Mouse (Mus musculus) forebrain, postnatal 0 days (tissue): ENCODE data around the gene Csmd2. TPM values are rescaled to one million over a fixed set of nuclear protein-coding genes. Genes with fewer than 3 reads are reported as not detected.

Experiments used
- ATAC-seq: fragments of 200-750 bp; cut with Nextera tagmentation; 2 replicates; pipeline ENCODE4 v1.8.0; 2017; ENCODE audit warnings: mild to moderate bottlenecking, moderate library complexity
- DNase-seq: peaks from one replicate; pipeline ENCODE4 v3.0.0-alpha.2; 2015
- H3K27ac ChIP-seq: fragments of 300-500 bp; sonication (generic); 2 replicates; pipeline ENCODE4 v1.5.1; 2014; ENCODE audit warnings: low read depth, mild to moderate bottlenecking, antibody characterized with exemption, low read length, moderate library complexity, mixed read lengths
- H3K27me3 ChIP-seq: fragments of 300-500 bp; sonication (generic); 2 replicates; pipeline ENCODE4 v1.6.1; 2014; ENCODE audit warnings: mild to moderate bottlenecking, low read length, mixed read lengths; ENCODE audit not compliant: insufficient read depth
- H3K36me3 ChIP-seq: fragments of 300-500 bp; sonication (generic); 2 replicates; pipeline ENCODE4 v1.6.1; 2014; ENCODE audit warnings: mild to moderate bottlenecking, moderate library complexity; ENCODE audit not compliant: insufficient read depth
- H3K4me1 ChIP-seq: fragments of 300-500 bp; sonication (generic); 2 replicates; pipeline ENCODE4 v1.6.1; 2014; ENCODE audit warnings: antibody characterized with exemption; ENCODE audit not compliant: insufficient read depth
- H3K4me2 ChIP-seq: fragments of 300-500 bp; sonication (generic); 2 replicates; pipeline ENCODE4 v1.6.1; 2014; ENCODE audit warnings: low read depth, mild to moderate bottlenecking, moderate library complexity
- H3K4me3 ChIP-seq: fragments of 300-500 bp; sonication (generic); 2 replicates; pipeline ENCODE4 v1.5.1; 2014; ENCODE audit warnings: low read depth, low read length, mixed read lengths
- H3K9ac ChIP-seq: fragments of 300-500 bp; sonication (generic); 2 replicates; pipeline ENCODE4 v1.6.1; 2014; ENCODE audit warnings: mild to moderate bottlenecking
- H3K9me3 ChIP-seq: fragments of 300-500 bp; sonication (generic); 2 replicates; pipeline ENCODE4 v1.6.1; 2016; ENCODE audit warnings: low read length
- CTCF ChIP-seq: sonication (generic); IDR thresholded peaks from 2 replicates; pipeline ENCODE4 v1.5.1; 2016; ENCODE audit warnings: antibody characterized with exemption, control low read depth, low read depth
- whole genome bisulfite sequencing: fragments of 180-500 bp; shearing (Covaris S2); extraction: QIAGEN DNeasy Blood & Tissue Kit; methylation state at CpG from one replicate; pipeline ENCODE4 v1.1.7; 2014; 5-methylcytosine and 5-hydroxymethylcytosine counted together
- polyA plus RNA-seq: library from polyadenylated mRNA; unstranded; fragments of >200 nt; fragmentation: Nextera tagmentation; extraction: Ambion mirVana; gene quantifications from 2 replicates; pipeline ENCODE4 v1.2.1, GENCODE M21; 2015
- total RNA-seq: library from RNA; depleted of rRNA; stranded (reverse); fragments of >200 nt; gene quantifications from 2 replicates; pipeline ENCODE4 v1.2.3, GENCODE M21; 2014

The Csmd2 gene
- total and polyA plus RNA-seq, 2 experiments from 2014 or later = 5.5 to 35.8 TPM

DNA sequence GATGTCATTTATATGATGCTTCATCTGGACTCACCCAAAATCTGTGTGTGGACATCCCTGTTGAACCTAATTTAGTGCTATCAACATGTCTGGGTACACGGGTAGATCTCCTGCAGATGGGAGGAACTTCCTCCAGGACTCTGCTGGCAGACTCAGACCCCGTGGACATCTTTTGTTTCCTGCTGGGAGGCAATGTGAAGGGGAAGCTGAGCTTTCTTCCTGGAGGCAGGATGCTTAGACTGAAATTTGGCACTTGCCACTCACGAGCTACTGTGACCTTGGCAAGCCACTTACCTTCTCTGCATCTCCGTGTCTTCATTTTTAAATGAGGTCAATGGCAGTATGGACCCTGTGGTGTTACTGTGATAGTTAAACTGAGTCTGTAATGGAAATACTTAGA lies 378.2 kb downstream of the Csmd2 start:
- no peak overlapping the region for H3K4me2 ChIP-seq
- no peaks in the 10 kb centered on the region for H3K4me1 ChIP-seq
- WGBS = 68% methylated on average over 4 of the region's 4 CpGs
- H3K9me3 ChIP-seq = no peaks in the 10 kb centered on the region
- no peaks in the 10 kb centered on the region for H3K27me3 ChIP-seq
- no peak overlapping the region for H3K27ac ChIP-seq
- ATAC-seq (no peak), DNase-seq (no peak)
- peaks cover 20% of the 10 kb centered on the region for H3K36me3 ChIP-seq
- no peak overlapping the region for H3K4me3 ChIP-seq
- no peak for TF ChIP-seq CTCF
- H3K9ac ChIP-seq = no peak overlapping the region

GRCm38 (mm10) chr4:128368088-128368487 lies 380.4 kb downstream of the Csmd2 start:
- Histone ChIP-seq H3K9ac (no peak overlapping the region), H3K4me3 (no peak overlapping the region), H3K4me2 (no peak overlapping the region), H3K27me3 (no peaks in the 10 kb centered on the region), H3K27ac (no peak overlapping the region), H3K36me3 (peaks cover 36% of the 10 kb centered on the region), H3K4me1 (no peaks in the 10 kb centered on the region), H3K9me3 (no peaks in the 10 kb centered on the region)
- no peak for DNase-seq
- ATAC-seq = peak; percentile 62; the same call in 1 of the 2 replicates
- no peak for TF ChIP-seq CTCF
- WGBS = 91% methylated on average over 6 of the region's 6 CpGs

DNA sequence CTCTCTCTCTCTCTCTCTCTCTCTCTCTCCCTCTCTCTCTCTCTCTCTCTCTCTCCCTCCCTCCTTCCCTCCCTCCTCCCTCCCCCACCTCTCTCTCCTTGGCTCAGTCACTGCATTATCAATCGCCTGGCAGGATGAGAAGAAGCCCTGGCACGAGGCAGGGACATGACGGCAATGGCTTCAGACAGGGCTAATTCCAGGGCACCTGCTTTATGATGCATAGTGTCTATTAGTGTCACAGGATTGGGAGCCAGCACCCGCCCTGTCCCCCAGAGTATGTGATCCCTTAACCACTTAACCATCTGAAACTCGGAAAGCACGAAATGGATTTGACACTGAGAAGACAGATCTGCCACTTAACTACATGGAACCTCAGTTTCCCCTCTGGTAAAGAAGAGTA lies 384.1 kb downstream of the Csmd2 start:
- 58% methylated on average over 6 of the region's 6 CpGs for WGBS
- Histone ChIP-seq H3K9ac (no peak overlapping the region), H3K36me3 (peaks cover 37% of the 10 kb centered on the region), H3K27me3 (no peaks in the 10 kb centered on the region), H3K4me3 (no peak overlapping the region), H3K27ac (no peak overlapping the region), H3K4me1 (no peaks in the 10 kb centered on the region), H3K9me3 (no peaks in the 10 kb centered on the region), H3K4me2 (no peak overlapping the region)
- ATAC-seq (no peak), DNase-seq (no peak)
- TF ChIP-seq CTCF = no peak

- TF ChIP-seq CTCF = no peak
- DNase-seq (no peak), ATAC-seq (no peak)
- no peaks in the 10 kb centered on the region for H3K9me3 ChIP-seq
- H3K9ac ChIP-seq = no peak overlapping the region
- peaks cover 40% of the 10 kb centered on the region for H3K36me3 ChIP-seq
- no peaks in the 10 kb centered on the region for H3K27me3 ChIP-seq
- H3K4me2 ChIP-seq = no peak overlapping the region
- 84% methylated on average over 6 of the region's 6 CpGs for WGBS
- no peak overlapping the region for H3K4me3 ChIP-seq
- H3K4me1 ChIP-seq = no peaks in the 10 kb centered on the region
- no peak overlapping the region for H3K27ac ChIP-seq
These were observed 385.5 kb downstream of the Csmd2 start for GRCm38 (mm10) chr4:128373196-128373595.

GRCm38 (mm10) chr4:128374051-128374450 lies 386.4 kb downstream of the Csmd2 start:
- Histone ChIP-seq H3K9ac (no peak overlapping the region), H3K27ac (no peak overlapping the region), H3K36me3 (peaks cover 41% of the 10 kb centered on the region), H3K9me3 (no peaks in the 10 kb centered on the region), H3K4me3 (no peak overlapping the region), H3K4me1 (no peaks in the 10 kb centered on the region), H3K4me2 (no peak overlapping the region), H3K27me3 (no peaks in the 10 kb centered on the region)
- DNase-seq = no peak
- no peak for ATAC-seq
- 71% methylated on average over 5 of the region's 5 CpGs for WGBS
- TF ChIP-seq CTCF = no peak

DNA sequence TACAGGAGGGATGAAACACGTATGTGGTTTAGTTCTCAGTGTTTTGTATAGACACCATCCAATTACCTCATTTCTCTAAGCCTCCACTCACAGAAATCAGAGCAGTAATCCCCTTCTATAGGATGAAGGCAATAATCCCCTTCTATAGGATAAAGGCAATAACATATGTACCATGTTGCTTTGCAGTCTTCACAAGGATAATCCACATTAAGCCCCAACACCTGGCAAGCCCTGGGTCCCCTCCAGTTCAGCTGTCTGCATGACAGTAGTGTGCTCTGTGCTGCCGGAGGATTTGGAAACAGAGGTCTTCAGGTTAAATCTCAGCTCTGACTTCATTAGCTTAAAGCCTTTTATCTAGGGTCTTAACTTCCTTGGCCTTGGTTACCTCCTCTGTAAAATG lies 391.3 kb downstream of the Csmd2 start:
- H3K4me1 ChIP-seq = no peaks in the 10 kb centered on the region
- no peaks in the 10 kb centered on the region for H3K9me3 ChIP-seq
- WGBS = 55% methylated on average over 2 of the region's 2 CpGs
- H3K27ac ChIP-seq = no peak overlapping the region
- no peak overlapping the region for H3K4me2 ChIP-seq
- DNase-seq = no peak
- no peaks in the 10 kb centered on the region for H3K27me3 ChIP-seq
- H3K4me3 ChIP-seq = no peak overlapping the region
- no peak for ATAC-seq
- no peak overlapping the region for H3K9ac ChIP-seq
- peaks cover 22% of the 10 kb centered on the region for H3K36me3 ChIP-seq
- no peak for TF ChIP-seq CTCF

- Histone ChIP-seq H3K4me2 (no peak overlapping the region), H3K27me3 (no peaks in the 10 kb centered on the region), H3K4me3 (no peak overlapping the region), H3K9ac (no peak overlapping the region), H3K36me3 (peaks cover 31% of the 10 kb centered on the region), H3K4me1 (no peaks in the 10 kb centered on the region), H3K9me3 (no peaks in the 10 kb centered on the region), H3K27ac (no peak overlapping the region)
- no peak for DNase-seq
- no peak for TF ChIP-seq CTCF
- WGBS = 81% methylated on average over 6 of the region's 6 CpGs
- ATAC-seq = no peak
These were observed 393.7 kb downstream of the Csmd2 start for GRCm38 (mm10) chr4:128381331-128381730.

GRCm38 (mm10) chr4:128383800-128384199 lies 396.1 kb downstream of the Csmd2 start:
- DNase-seq (no peak), ATAC-seq (no peak)
- no peaks in the 10 kb centered on the region for H3K4me1 ChIP-seq
- H3K4me2 ChIP-seq = no peak overlapping the region
- H3K9ac ChIP-seq = no peak overlapping the region
- TF ChIP-seq CTCF = peak; percentile 39
- H3K36me3 ChIP-seq = peaks cover 33% of the 10 kb centered on the region
- no peaks in the 10 kb centered on the region for H3K9me3 ChIP-seq
- no peaks in the 10 kb centered on the region for H3K27me3 ChIP-seq
- no peak overlapping the region for H3K4me3 ChIP-seq
- H3K27ac ChIP-seq = no peak overlapping the region
- 94% methylated on average over 7 of the region's 7 CpGs for WGBS
